Mouse (Mus musculus) heart, embryonic 16.5 days (tissue): ENCODE measurements around the gene Wnt7a. TPM values are rescaled to one million over a fixed set of nuclear protein-coding genes. Genes with fewer than 3 reads are reported as not detected.

ENCODE experiments used
- ATAC-seq: fragments of 200-750 bp; cut with Nextera tagmentation; replicated peaks from 2 replicates; pipeline ENCODE4 v1.8.0; 2017; ENCODE audit warnings: moderate number of reproducible peaks; ENCODE audit not compliant: insufficient read depth, low FRiP score; ENCODE audit errors: extremely low read depth
- H3K27ac ChIP-seq: fragments of 300-500 bp; sonication (generic); 2 replicates; pipeline ENCODE4 v1.5.1; 2014; ENCODE audit warnings: mild to moderate bottlenecking, low read length, control low read depth, moderate library complexity
- H3K27me3 ChIP-seq: fragments of 300-500 bp; sonication (generic); 2 replicates; pipeline ENCODE4 v1.6.1; 2014; ENCODE audit warnings: low read length, mixed read lengths; ENCODE audit not compliant: control insufficient read depth, insufficient read depth
- H3K36me3 ChIP-seq: fragments of 300-500 bp; sonication (generic); 2 replicates; pipeline ENCODE4 v1.6.1; 2014; ENCODE audit not compliant: control insufficient read depth, insufficient read depth
- H3K4me1 ChIP-seq: fragments of 300-500 bp; sonication (generic); 2 replicates; pipeline ENCODE4 v1.6.1; 2014; ENCODE audit warnings: low read length, mixed read lengths; ENCODE audit not compliant: control insufficient read depth, insufficient read depth
- H3K4me2 ChIP-seq: fragments of 300-500 bp; sonication (generic); 2 replicates; pipeline ENCODE4 v1.6.1; 2014; ENCODE audit warnings: low read depth, mild to moderate bottlenecking, control low read depth, low read length
- H3K4me3 ChIP-seq: fragments of 300-500 bp; sonication (generic); 2 replicates; pipeline ENCODE4 v1.5.1; 2014; ENCODE audit warnings: mild to moderate bottlenecking, control low read depth, low read length
- H3K9ac ChIP-seq: fragments of 300-500 bp; sonication (generic); 2 replicates; pipeline ENCODE4 v1.6.1; 2014; ENCODE audit warnings: low read length, control low read depth
- H3K9me3 ChIP-seq: fragments of 300-500 bp; sonication (generic); replicated peaks from 2 replicates; pipeline ENCODE4 v1.6.1; 2016; ENCODE audit warnings: low read length; ENCODE audit not compliant: control insufficient read depth
- whole genome bisulfite sequencing: fragments of 180-500 bp; shearing (Covaris S2); extraction: QIAGEN DNeasy Blood & Tissue Kit; methylation state at CpG from one replicate; pipeline ENCODE4 v1.1.7; 2014; 5-methylcytosine and 5-hydroxymethylcytosine counted together
- polyA plus RNA-seq: library from polyadenylated mRNA; unstranded; fragments of >200 nt; fragmentation: Nextera tagmentation; extraction: Ambion mirVana; gene quantifications from 2 replicates; pipeline ENCODE4 v1.2.1, GENCODE M21; 2015

The Wnt7a gene
- polyA plus RNA-seq, 1 experiment from 2014 or later: 0.30 TPM

GRCm38 (mm10) chr6:91421629-91422028, 10.5 kb upstream of the Wnt7a start:
- no peak overlapping the region for H3K4me2 ChIP-seq
- WGBS: 64% methylated on average over 4 of the region's 4 CpGs
- H3K9ac ChIP-seq: no peak overlapping the region
- no peak overlapping the region for H3K27ac ChIP-seq
- H3K27me3 ChIP-seq: peaks cover 26% of the 10 kb centered on the region
- ATAC-seq: no peak
- no peak overlapping the region for H3K4me3 ChIP-seq
- no peaks in the 10 kb centered on the region for H3K9me3 ChIP-seq
- no peaks in the 10 kb centered on the region for H3K4me1 ChIP-seq
- no peaks in the 10 kb centered on the region for H3K36me3 ChIP-seq

GRCm38 (mm10) chr6:91417291-91417845, 6.2 kb upstream of the Wnt7a start:
- no peak for ATAC-seq
- Histone ChIP-seq H3K4me1 (no peaks in the 10 kb centered on the region), H3K27me3 (peaks cover 59% of the 10 kb centered on the region), H3K4me2 (no peak overlapping the region), H3K9ac (no peak overlapping the region), H3K4me3 (no peak overlapping the region), H3K36me3 (no peaks in the 10 kb centered on the region), H3K9me3 (no peaks in the 10 kb centered on the region), H3K27ac (no peak overlapping the region)
- WGBS: 62% methylated on average over 5 of the region's 5 CpGs

- Histone ChIP-seq H3K9me3 (no peaks in the 10 kb centered on the region), H3K27me3 (peaks cover 63% of the 10 kb centered on the region), H3K4me2 (no peak overlapping the region), H3K4me3 (no peak overlapping the region), H3K27ac (no peak overlapping the region), H3K4me1 (peaks cover 4% of the 10 kb centered on the region), H3K9ac (no peak overlapping the region), H3K36me3 (no peaks in the 10 kb centered on the region)
- no peak for ATAC-seq
- WGBS: 68% methylated on average over 4 of the region's 4 CpGs
Measured at GRCm38 (mm10) chr6:91416146-91416545, 5.0 kb upstream of the Wnt7a start.

DNA sequence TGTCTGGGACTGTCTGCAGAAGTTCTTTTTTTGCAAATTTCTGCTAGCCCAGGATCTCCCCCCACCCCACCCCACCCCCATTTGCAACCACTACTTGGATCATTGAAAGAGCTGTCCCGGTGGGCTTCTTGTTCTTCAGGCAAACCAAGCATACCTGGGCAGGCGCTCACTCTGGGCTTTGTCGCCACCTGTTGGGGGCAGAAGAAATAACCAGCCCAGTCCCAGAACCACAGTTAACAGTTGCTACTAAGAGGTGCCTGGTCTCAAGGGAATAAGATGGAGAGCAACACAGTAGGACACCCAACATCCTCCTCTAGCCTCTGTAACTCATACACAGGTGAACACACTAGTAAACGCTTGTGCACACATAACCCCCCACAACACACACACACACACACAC, 3.7 kb upstream of the Wnt7a start:
- 4% methylated on average over 4 of the region's 4 CpGs for WGBS
- no peaks in the 10 kb centered on the region for H3K36me3 ChIP-seq
- H3K27me3 ChIP-seq: peaks cover 74% of the 10 kb centered on the region
- ATAC-seq: no peak
- no peak overlapping the region for H3K27ac ChIP-seq
- peaks cover 5% of the 10 kb centered on the region for H3K4me1 ChIP-seq
- H3K4me2 ChIP-seq: no peak overlapping the region
- no peak overlapping the region for H3K9ac ChIP-seq
- no peaks in the 10 kb centered on the region for H3K9me3 ChIP-seq
- no peak overlapping the region for H3K4me3 ChIP-seq

- Histone ChIP-seq H3K9me3 (no peaks in the 10 kb centered on the region), H3K4me3 (peak overlapping the region; percentile 54), H3K27me3 (peaks cover 92% of the 10 kb centered on the region), H3K4me1 (peaks cover 8% of the 10 kb centered on the region), H3K9ac (0 out of 2 replicates have a peak overlapping the region, but pooled peaks have one; percentile 5), H3K36me3 (no peaks in the 10 kb centered on the region), H3K27ac (no peak overlapping the region), H3K4me2 (peak overlapping the region; percentile 83)
- ATAC-seq: no peak
- WGBS: 1% methylated on average over 37 of the region's 47 CpGs
Measured at GRCm38 (mm10) chr6:91411369-91411981, 312 bp upstream of the Wnt7a start.

- no peak for ATAC-seq
- peaks cover 8% of the 10 kb centered on the region for H3K4me1 ChIP-seq
- WGBS: 4% methylated on average over 26 of the region's 26 CpGs
- H3K4me2 ChIP-seq: peak overlapping the region; percentile 40
- no peaks in the 10 kb centered on the region for H3K9me3 ChIP-seq
- peak overlapping the region; percentile 54; the same call in 1 of the 2 replicates for H3K4me3 ChIP-seq
- no peak overlapping the region for H3K9ac ChIP-seq
- no peak overlapping the region for H3K27ac ChIP-seq
- H3K36me3 ChIP-seq: no peaks in the 10 kb centered on the region
- H3K27me3 ChIP-seq: peaks cover 85% of the 10 kb centered on the region
Measured at GRCm38 (mm10) chr6:91410168-91410780, 889 bp downstream of the Wnt7a start.

DNA sequence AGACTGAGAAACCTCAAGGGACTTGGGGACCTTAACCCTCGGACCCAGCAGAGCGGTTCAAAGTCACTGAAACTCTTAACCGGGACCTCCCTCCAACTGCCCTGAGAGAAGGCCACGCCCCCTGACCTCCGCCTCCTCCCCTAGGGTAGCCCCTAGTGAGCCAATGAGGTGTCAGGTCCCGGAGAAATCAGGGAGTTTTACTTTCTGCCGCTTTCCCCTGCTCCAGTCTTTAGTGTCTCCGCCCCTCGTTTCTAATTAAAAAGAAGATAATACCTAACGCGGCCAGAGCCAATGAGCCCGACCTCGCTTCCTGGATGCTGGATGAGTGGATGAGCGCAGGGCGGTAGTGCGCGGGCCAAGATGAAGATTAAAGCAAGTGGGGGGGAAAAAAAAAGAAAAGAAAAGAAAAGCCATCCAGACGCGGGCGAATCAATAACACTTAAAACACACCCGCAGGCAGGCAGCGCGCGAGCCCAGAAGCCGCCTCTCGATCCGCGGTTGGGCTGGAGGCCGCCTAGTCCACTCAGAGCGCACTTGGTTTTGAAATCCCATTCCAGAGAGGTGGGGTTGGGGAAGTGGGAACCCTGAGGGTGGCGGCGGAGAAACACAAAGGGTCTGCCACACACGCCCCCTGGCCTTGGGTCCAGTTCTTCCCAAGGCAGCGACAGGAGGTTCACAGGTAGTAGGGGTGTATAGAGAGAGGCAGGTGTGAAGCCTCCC, 1.6 kb downstream of the Wnt7a start:
- no peak overlapping the region for H3K9ac ChIP-seq
- no peak for ATAC-seq
- H3K36me3 ChIP-seq: no peaks in the 10 kb centered on the region
- H3K4me2 ChIP-seq: peak overlapping the region; percentile 40
- H3K27ac ChIP-seq: no peak overlapping the region
- H3K9me3 ChIP-seq: no peaks in the 10 kb centered on the region
- under 1% methylated on average over 34 of the region's 34 CpGs for WGBS
- H3K4me3 ChIP-seq: peak overlapping the region; percentile 35
- H3K27me3 ChIP-seq: peaks cover 84% of the 10 kb centered on the region
- H3K4me1 ChIP-seq: peaks cover 8% of the 10 kb centered on the region

GRCm38 (mm10) chr6:91408616-91409015, 2.5 kb downstream of the Wnt7a start:
- H3K4me1 ChIP-seq: peaks cover 8% of the 10 kb centered on the region
- no peaks in the 10 kb centered on the region for H3K9me3 ChIP-seq
- WGBS: 74% methylated on average over 13 of the region's 13 CpGs
- no peaks in the 10 kb centered on the region for H3K36me3 ChIP-seq
- H3K9ac ChIP-seq: no peak overlapping the region
- H3K4me2 ChIP-seq: no peak overlapping the region
- no peak overlapping the region for H3K27ac ChIP-seq
- no peak overlapping the region for H3K4me3 ChIP-seq
- ATAC-seq: no peak
- H3K27me3 ChIP-seq: peaks cover 83% of the 10 kb centered on the region

DNA sequence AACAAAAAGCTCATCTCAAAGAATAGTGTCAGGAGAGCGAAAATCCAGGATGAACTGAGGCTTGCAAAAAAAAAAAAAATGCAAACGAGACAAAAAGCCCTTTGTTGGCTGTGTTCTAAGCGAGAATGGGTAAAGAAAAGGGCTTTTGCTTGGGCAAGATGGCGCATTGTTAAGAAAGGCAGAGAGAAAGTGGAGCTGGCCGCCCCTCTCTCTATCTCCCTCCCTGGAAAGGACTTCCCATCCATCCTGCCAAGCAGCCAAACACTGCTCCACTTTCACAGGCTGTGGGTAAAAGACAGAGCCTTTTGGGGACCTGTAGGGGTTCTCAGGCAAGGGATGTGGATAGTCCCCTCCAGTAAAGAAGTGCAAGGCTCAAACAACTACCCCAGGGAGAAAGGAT, 9.6 kb downstream of the Wnt7a start:
- Histone ChIP-seq H3K27me3 (peaks cover 43% of the 10 kb centered on the region), H3K36me3 (no peaks in the 10 kb centered on the region), H3K9ac (no peak overlapping the region), H3K4me2 (no peak overlapping the region), H3K4me3 (no peak overlapping the region), H3K4me1 (no peaks in the 10 kb centered on the region), H3K27ac (no peak overlapping the region), H3K9me3 (no peaks in the 10 kb centered on the region)
- no peak for ATAC-seq
- WGBS: 47% methylated on average over 5 of the region's 5 CpGs
